Mouse (Mus musculus) MEL (cell line): ENCODE data around the gene Syn3.

Source experiments
- CTCF ChIP-seq, 3 experiments: IDR thresholded peaks in 2 of 3; conservative IDR thresholded peaks in 1 of 3; 2 replicates each; pipeline ENCODE4 v1.5.1; 2011 to 2012; ENCODE audit warnings: low read length in 3 of 3, low read depth in 2 of 3, mild to moderate bottlenecking in 2 of 3, improper control_type of control experiment in 1 of 3, inconsistent platforms in 1 of 3, mixed read lengths in 1 of 3, moderate library complexity in 1 of 3; ENCODE audit not compliant: control insufficient read depth in 1 of 3, insufficient read depth in 1 of 3, poor library complexity in 1 of 3, severe bottlenecking in 1 of 3
- EP300 ChIP-seq, 2 experiments: IDR thresholded peaks; 2 replicates each; pipeline ENCODE4 v1.6.1; 2011; ENCODE audit warnings: improper control_type of control experiment in 2 of 2, low read length in 2 of 2, low read depth in 1 of 2, mild to moderate bottlenecking in 1 of 2
- MAZ ChIP-seq: IDR thresholded peaks from 2 replicates; pipeline ENCODE4 v1.6.1; 2012; ENCODE audit warnings: low read depth, mild to moderate bottlenecking, inconsistent platforms, low read length, improper control_type of control experiment
- MYB ChIP-seq: IDR thresholded peaks from 2 replicates; pipeline ENCODE4 v1.6.1; 2011; ENCODE audit warnings: mild to moderate bottlenecking, low read depth, low read length, improper control_type of control experiment
- MYC ChIP-seq: IDR thresholded peaks from 2 replicates; pipeline ENCODE4 v1.6.1; 2011; ENCODE audit warnings: low read depth, mild to moderate bottlenecking, low read length, improper control_type of control experiment, moderate library complexity
- POLR2A ChIP-seq, 2 experiments: IDR thresholded peaks; 2 replicates each; pipeline ENCODE4 v1.6.1; 2011 to 2012; ENCODE audit warnings: low read length in 2 of 2, mild to moderate bottlenecking in 2 of 2, control low read depth in 1 of 2, improper control_type of control experiment in 1 of 2, low read depth in 1 of 2, moderate library complexity in 1 of 2; ENCODE audit not compliant: control insufficient read depth in 1 of 2, insufficient read depth in 1 of 2, poor library complexity in 1 of 2
- ZC3H11A ChIP-seq: IDR thresholded peaks from 2 replicates; pipeline ENCODE4 v1.6.1; 2012; ENCODE audit warnings: low read depth, mild to moderate bottlenecking, inconsistent platforms, low read length, improper control_type of control experiment
- ZMIZ1 ChIP-seq: IDR thresholded peaks from 2 replicates; pipeline ENCODE4 v1.6.1; 2012; ENCODE audit warnings: low read depth, mild to moderate bottlenecking, inconsistent platforms, low read length, improper control_type of control experiment, moderate library complexity

DNA sequence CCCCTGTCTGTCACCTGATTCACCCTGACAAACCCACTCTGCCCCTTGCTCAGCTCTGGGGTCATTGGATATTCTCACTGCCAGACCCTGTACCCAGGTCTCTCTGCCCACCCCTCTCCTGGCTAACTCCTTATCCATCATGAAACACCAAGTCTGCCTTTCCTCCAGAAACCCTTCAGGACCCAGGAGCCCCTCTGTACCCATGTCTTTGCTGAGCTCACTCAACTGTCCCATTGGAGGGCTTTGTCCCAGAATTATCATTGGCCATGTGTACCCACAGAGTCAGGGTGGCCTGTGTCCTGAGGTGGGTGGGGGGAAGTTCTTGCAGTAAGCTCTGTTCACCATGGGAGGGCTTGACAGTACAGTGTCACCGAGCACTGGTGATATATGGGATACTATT is 433.0 kb downstream of the Syn3 start:
- no peak for TF ChIP-seq CTCF (IDR thresholded peaks at IDR 0.05 in 2 of 3, conservative IDR thresholded peaks at IDR 0.05 in 1 of 3; ENCODE audit: control insufficient read depth in 1 of 3, insufficient read depth in 1 of 3, low read depth in 2 of 3, low read length in 3 of 3, poor library complexity in 1 of 3, severe bottlenecking in 1 of 3)
- TF ChIP-seq POLR2A (IDR thresholded peaks at IDR 0.05; ENCODE audit: control insufficient read depth in 1 of 2, insufficient read depth in 1 of 2, low read depth in 1 of 2, low read length in 2 of 2, poor library complexity in 1 of 2) = no peak
- no peak for TF ChIP-seq EP300 (IDR thresholded peaks at IDR 0.05; ENCODE audit: low read depth in 1 of 2, low read length in 2 of 2)
- no peak for TF ChIP-seq MYB
- TF ChIP-seq MYC = no peak
- no peak for TF ChIP-seq ZC3H11A
- TF ChIP-seq MAZ = no peak
- TF ChIP-seq ZMIZ1 = no peak
